Mouse (Mus musculus) neutrophil, adult 5-6 weeks (primary cell): ENCODE measurements around the gene Mtg1. TPM values are rescaled to one million over a fixed set of nuclear protein-coding genes. Genes with fewer than 3 reads are reported as not detected.

Experiments
- ATAC-seq: fragments of 151-379, 151-347 bp; 2 replicates; pipeline ENCODE4 v1.8.0; 2017; ENCODE audit warnings: mild to moderate bottlenecking, moderate TSS enrichment; ENCODE audit not compliant: insufficient number of reproducible peaks, poor library complexity, low FRiP score, severe bottlenecking; ENCODE audit errors: extremely low read depth
- total RNA-seq: library from RNA; stranded (forward); fragments of 200-1000 nt; gene quantifications from 2 replicates; pipeline ENCODE4 v1.2.3, GENCODE M21; 2017

Mtg1 gene
- total RNA-seq, 1 experiment from 2014 or later, result 13.8 TPM

- ATAC-seq, result no peak
Observed at GRCm38 (mm10) chr7:140180692-140181091, 43.3 kb downstream of the Mtg1 start.

- ATAC-seq, result no peak
Observed at GRCm38 (mm10) chr7:140184206-140184605, 46.8 kb downstream of the Mtg1 start.

- ATAC-seq, result no peak
Observed at GRCm38 (mm10) chr7:140186646-140187620, 49.6 kb downstream of the Mtg1 start.

- no peak for ATAC-seq
Observed at GRCm38 (mm10) chr7:140187721-140188390, 50.5 kb downstream of the Mtg1 start.

GRCm38 (mm10) chr7:140188391-140189328 lies 51.3 kb downstream of the Mtg1 start:
- no peak for ATAC-seq

GRCm38 (mm10) chr7:140190435-140190834 lies 53.1 kb downstream of the Mtg1 start:
- no peak for ATAC-seq

GRCm38 (mm10) chr7:140192445-140192844 lies 55.1 kb downstream of the Mtg1 start:
- ATAC-seq, result no peak

GRCm38 (mm10) chr7:140192851-140193250 lies 55.5 kb downstream of the Mtg1 start:
- ATAC-seq, result no peak

- ATAC-seq, result no peak
Observed at GRCm38 (mm10) chr7:140194031-140194430, 56.7 kb downstream of the Mtg1 start.

GRCm38 (mm10) chr7:140196002-140196401 lies 58.6 kb downstream of the Mtg1 start:
- no peak for ATAC-seq

Other genes starting within 250 kb of the Mtg1 start
- not detected in 2 replicates for gene Kndc1, start 242.9 kb upstream of the Mtg1 start, total RNA-seq
- not detected in 2 replicates for gene Utf1, start 193.8 kb upstream of the Mtg1 start, total RNA-seq
- gene 6430531B16Rik, start 158.8 kb upstream of the Mtg1 start, total RNA-seq, result 2.2 TPM in 2 replicates
- gene Adam8, start 145.0 kb upstream of the Mtg1 start, total RNA-seq, result 217 and 224 TPM in 2 replicates
- gene Zfp511, start 101.2 kb upstream of the Mtg1 start, total RNA-seq, result 22.7 and 27.9 TPM in 2 replicates
- 15.6 and 16.8 TPM in 2 replicates for gene Tubgcp2, start 100.9 kb upstream of the Mtg1 start, total RNA-seq
- not detected in 2 replicates for gene Msx3, start 88.5 kb upstream of the Mtg1 start, total RNA-seq
- gene Caly, start 55.0 kb upstream of the Mtg1 start, total RNA-seq, result not detected in 2 replicates
- not detected in 2 replicates for gene Prap1, start 44.2 kb upstream of the Mtg1 start, total RNA-seq
- gene Fuom, start 35.1 kb upstream of the Mtg1 start, total RNA-seq, result 1.9 TPM in 1 of 2 replicates, not detected in the other
- gene Paox, start 21.8 kb upstream of the Mtg1 start, total RNA-seq, result 2.2 and 4.9 TPM in 2 replicates
- 20.0 and 45.2 TPM in 2 replicates for gene Echs1, start 21.1 kb upstream of the Mtg1 start, total RNA-seq
- gene Sprn, start 17.3 kb downstream of the Mtg1 start, total RNA-seq, result not detected in 2 replicates
- gene Olfr522, start 27.2 kb downstream of the Mtg1 start, total RNA-seq, result not detected in 2 replicates
- 0.23 TPM in 1 of 2 replicates, not detected in the other for gene Olfr523, start 35.7 kb downstream of the Mtg1 start, total RNA-seq
- not detected in 2 replicates for gene Olfr524, start 68.4 kb downstream of the Mtg1 start, total RNA-seq
- gene Cd163l1, start 80.7 kb downstream of the Mtg1 start, total RNA-seq, result 0.47 and 1.6 TPM in 2 replicates
- gene 5830411N06Rik, start 109.7 kb downstream of the Mtg1 start, total RNA-seq, result 4.4 and 4.7 TPM in 2 replicates
- not detected in 2 replicates for gene Olfr525, start 183.3 kb downstream of the Mtg1 start, total RNA-seq
- 0.37 TPM in 1 of 2 replicates, not detected in the other for gene Olfr527, start 196.5 kb downstream of the Mtg1 start, total RNA-seq
- not detected in 2 replicates for gene Olfr60, start 224.1 kb downstream of the Mtg1 start, total RNA-seq
- not detected in 2 replicates for gene Olfr530, start 238.8 kb downstream of the Mtg1 start, total RNA-seq